Mouse (Mus musculus): Measurements from ENCODE around the gene Rab4a. TPM values are rescaled to one million over a fixed set of nuclear protein-coding genes. Genes with fewer than 3 reads are reported as not detected.

Gene Rab4a
- polyA plus RNA-seq, 1 experiment from 2014 or later, result 38.3 TPM

DNA sequence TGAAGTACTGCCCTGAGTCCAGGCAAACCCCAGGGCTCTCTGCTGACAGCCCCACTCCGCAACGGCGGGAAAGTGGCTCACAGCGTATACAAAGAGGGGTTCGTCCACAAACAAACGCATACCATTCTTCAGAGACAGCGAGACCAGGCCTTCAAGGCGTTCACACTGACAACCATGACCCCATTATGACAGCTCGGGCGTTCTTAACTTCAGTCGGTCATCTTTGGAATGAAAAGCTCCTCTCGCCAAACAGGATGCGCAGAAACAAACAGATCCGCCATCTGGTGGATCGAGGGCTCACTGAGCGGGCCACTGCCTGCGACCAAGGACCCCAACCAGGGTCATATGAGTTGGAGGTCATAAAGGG, 52.8 kb downstream of the Rab4a start:
- WGBS (ENCODE audit: insufficient replicate concordance), result 1% methylated on average over 17 of the region's 17 CpGs
- H3K27me3 ChIP-seq (replicated peaks), result peaks cover 39% of the 10 kb centered on the region
- ATAC-seq, result no peak

GRCm38 (mm10) chr8:123858941-123859647, 53.3 kb downstream of the Rab4a start:
- WGBS (ENCODE audit: insufficient replicate concordance), result under 1% methylated on average over 79 of the region's 79 CpGs
- Histone ChIP-seq H3K36me3 (no peaks in the 10 kb centered on the region), H3K9me3 (replicated peaks) (0 out of 2 replicates have a peak, but pooled peaks cover 4% of the 10 kb centered on the region), H3K27me3 (replicated peaks) (peaks cover 44% of the 10 kb centered on the region), H3K4me2 (peak overlapping the region; percentile 98), H3K9ac (peak overlapping the region; percentile 98), H3K4me1 (peaks cover 45% of the 10 kb centered on the region), H3K4me3 (peak overlapping the region; percentile 98), H3K27ac (peak overlapping the region; percentile 93)
- peak; percentile 96 for ATAC-seq

More for the DNA sequence above, 52.8 kb downstream of the Rab4a start:
- H3K9ac ChIP-seq, result peak overlapping the region; percentile 98
- H3K4me1 ChIP-seq, result peaks cover 42% of the 10 kb centered on the region
- peak overlapping the region; percentile 93 for H3K27ac ChIP-seq
- 0 out of 2 replicates have a peak, but pooled peaks cover 4% of the 10 kb centered on the region for H3K9me3 ChIP-seq (replicated peaks)
- H3K36me3 ChIP-seq, result no peaks in the 10 kb centered on the region
- H3K4me2 ChIP-seq, result peak overlapping the region; percentile 98
- peak overlapping the region; percentile 98 for H3K4me3 ChIP-seq

- peak within 1 kb of the TSS; percentile 98 for H3K4me3 ChIP-seq
- WGBS (ENCODE audit: insufficient replicate concordance), result under 1% methylated on average over 48 of the region's 48 CpGs
- peak within 1 kb of the TSS; percentile 98 for H3K4me2 ChIP-seq
- 0 out of 2 replicates have a peak, but pooled peaks cover under 1% of the 10 kb centered on the region for H3K9me3 ChIP-seq (replicated peaks)
- H3K4me1 ChIP-seq, result peaks cover 46% of the 10 kb centered on the region
- H3K27ac ChIP-seq, result peak within 1 kb of the TSS; percentile 93
- peak; percentile 71 for ATAC-seq
- no peaks in the 10 kb centered on the region for H3K36me3 ChIP-seq
- H3K27me3 ChIP-seq (replicated peaks), result peaks cover 51% of the 10 kb centered on the region
- H3K9ac ChIP-seq, result peak within 1 kb of the TSS; percentile 98
Measured at GRCm38 (mm10) chr8:123859648-123860259, 54.0 kb downstream of the Rab4a start, which contains the start of gene Ccsap. Gene Ccsap (minus strand): TSS chr8:123860209.

GRCm38 (mm10) chr8:123860386-123860785, 54.6 kb downstream of the Rab4a start:
- Histone ChIP-seq H3K4me2 (peak overlapping the region; percentile 98), H3K27ac (no peak overlapping the region), H3K36me3 (no peaks in the 10 kb centered on the region), H3K9me3 (replicated peaks) (no peaks in the 10 kb centered on the region), H3K9ac (no peak overlapping the region; the same call in 1 of the 2 replicates), H3K27me3 (replicated peaks) (peaks cover 54% of the 10 kb centered on the region), H3K4me1 (peaks cover 40% of the 10 kb centered on the region), H3K4me3 (peak overlapping the region; percentile 98)
- no peak for ATAC-seq
- 64% methylated on average over 4 of the region's 4 CpGs for WGBS (ENCODE audit: insufficient replicate concordance)

GRCm38 (mm10) chr8:123865786-123866185, 60.0 kb downstream of the Rab4a start:
- Histone ChIP-seq H3K4me2 (no peak overlapping the region), H3K36me3 (no peaks in the 10 kb centered on the region), H3K4me3 (no peak overlapping the region), H3K4me1 (peaks cover 10% of the 10 kb centered on the region), H3K27ac (no peak overlapping the region), H3K27me3 (replicated peaks) (peaks cover 49% of the 10 kb centered on the region), H3K9me3 (replicated peaks) (no peaks in the 10 kb centered on the region), H3K9ac (no peak overlapping the region)
- no peak for ATAC-seq
- WGBS (ENCODE audit: insufficient replicate concordance), result 71% methylated on average over 7 of the region's 7 CpGs

- H3K27ac ChIP-seq, result no peak overlapping the region
- WGBS (ENCODE audit: insufficient replicate concordance), result 46% methylated on average over 5 of the region's 5 CpGs
- no peaks in the 10 kb centered on the region for H3K9me3 ChIP-seq (replicated peaks)
- no peaks in the 10 kb centered on the region for H3K36me3 ChIP-seq
- H3K4me2 ChIP-seq, result no peak overlapping the region
- H3K4me3 ChIP-seq, result no peak overlapping the region
- peaks cover 37% of the 10 kb centered on the region for H3K27me3 ChIP-seq (replicated peaks)
- no peak overlapping the region for H3K9ac ChIP-seq
- H3K4me1 ChIP-seq, result peaks cover 10% of the 10 kb centered on the region
- ATAC-seq, result no peak
Measured at GRCm38 (mm10) chr8:123866971-123867370, 61.2 kb downstream of the Rab4a start.

DNA sequence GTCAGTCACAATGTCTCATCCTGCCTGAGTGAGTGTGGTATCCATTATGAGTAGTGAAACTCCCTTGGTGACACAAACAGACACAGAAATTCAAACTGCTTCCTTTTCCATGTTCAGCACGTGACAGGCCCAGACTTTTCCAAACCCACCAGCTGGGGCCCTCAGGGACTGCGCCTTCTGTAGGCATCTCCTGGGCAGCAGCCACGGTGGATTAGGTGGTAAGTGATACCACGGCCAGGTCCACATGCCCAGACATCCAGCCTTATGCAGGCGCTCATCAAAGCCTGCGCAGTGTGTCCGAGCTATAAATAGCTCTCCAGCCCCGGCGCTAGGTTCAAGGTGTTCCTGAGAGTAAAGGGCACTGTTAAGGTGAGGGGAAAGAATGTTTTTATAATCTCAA, 66.3 kb downstream of the Rab4a start:
- no peak overlapping the region for H3K4me3 ChIP-seq
- H3K36me3 ChIP-seq, result no peaks in the 10 kb centered on the region
- ATAC-seq, result no peak
- no peak overlapping the region for H3K27ac ChIP-seq
- no peaks in the 10 kb centered on the region for H3K9me3 ChIP-seq (replicated peaks)
- H3K4me1 ChIP-seq, result no peaks in the 10 kb centered on the region
- peaks cover 10% of the 10 kb centered on the region; the same call in 1 of the 2 replicates for H3K27me3 ChIP-seq (replicated peaks)
- no peak overlapping the region for H3K4me2 ChIP-seq
- H3K9ac ChIP-seq, result no peak overlapping the region
- WGBS (ENCODE audit: insufficient replicate concordance), result 74% methylated on average over 9 of the region's 9 CpGs

DNA sequence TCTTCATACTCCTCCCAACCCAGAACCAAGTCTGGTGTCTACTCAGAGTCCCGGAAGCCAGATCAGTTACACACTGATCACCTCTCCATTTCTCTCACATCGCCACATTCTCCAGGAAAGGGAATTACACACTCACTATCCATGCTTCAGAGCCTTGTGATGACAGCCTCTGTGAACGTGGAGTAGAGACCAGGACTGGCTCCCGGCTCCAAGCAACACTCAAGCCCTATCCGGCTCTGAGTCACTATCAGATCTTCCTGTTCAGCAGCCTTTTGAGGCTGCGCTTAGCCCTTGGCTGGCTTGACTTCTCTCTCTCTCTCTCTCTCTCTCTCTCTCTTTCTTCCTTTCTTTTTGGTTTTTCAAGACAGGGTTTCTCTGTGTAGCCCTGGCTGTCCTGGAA, 67.6 kb downstream of the Rab4a start:
- no peak overlapping the region for H3K4me2 ChIP-seq
- no peaks in the 10 kb centered on the region for H3K4me1 ChIP-seq
- H3K36me3 ChIP-seq, result no peaks in the 10 kb centered on the region
- no peak overlapping the region for H3K27ac ChIP-seq
- 53% methylated on average over 6 of the region's 6 CpGs for WGBS (ENCODE audit: insufficient replicate concordance)
- peaks cover 10% of the 10 kb centered on the region for H3K27me3 ChIP-seq (replicated peaks)
- H3K9me3 ChIP-seq (replicated peaks), result no peaks in the 10 kb centered on the region
- no peak for ATAC-seq
- no peak overlapping the region for H3K4me3 ChIP-seq
- H3K9ac ChIP-seq, result no peak overlapping the region

GRCm38 (mm10) chr8:123874324-123874723, 68.5 kb downstream of the Rab4a start:
- Histone ChIP-seq H3K27me3 (replicated peaks) (peaks cover 16% of the 10 kb centered on the region), H3K9me3 (replicated peaks) (no peaks in the 10 kb centered on the region), H3K4me1 (no peaks in the 10 kb centered on the region), H3K9ac (no peak overlapping the region), H3K27ac (no peak overlapping the region), H3K4me2 (no peak overlapping the region), H3K4me3 (no peak overlapping the region), H3K36me3 (no peaks in the 10 kb centered on the region)
- ATAC-seq, result no peak
- WGBS (ENCODE audit: insufficient replicate concordance), result 77% methylated on average over 11 of the region's 11 CpGs

GRCm38 (mm10) chr8:123877865-123878264, 72.1 kb downstream of the Rab4a start:
- H3K4me2 ChIP-seq, result no peak overlapping the region
- WGBS (ENCODE audit: insufficient replicate concordance), result 50% methylated on average over 2 of the region's 2 CpGs
- ATAC-seq, result no peak

GRCm38 (mm10) chr8:123880271-123880670, 74.5 kb downstream of the Rab4a start:
- H3K4me1 ChIP-seq, result no peaks in the 10 kb centered on the region
- H3K9me3 ChIP-seq (replicated peaks), result no peaks in the 10 kb centered on the region
- H3K27ac ChIP-seq, result no peak overlapping the region
- 49% methylated on average over 10 of the region's 10 CpGs for WGBS (ENCODE audit: insufficient replicate concordance)
- H3K4me3 ChIP-seq, result no peak overlapping the region
- H3K27me3 ChIP-seq (replicated peaks), result peaks cover 42% of the 10 kb centered on the region
- no peaks in the 10 kb centered on the region for H3K36me3 ChIP-seq
- H3K4me2 ChIP-seq, result no peak overlapping the region
- no peak for ATAC-seq
- no peak overlapping the region for H3K9ac ChIP-seq

More at GRCm38 (mm10) chr8:123877865-123878264, 72.1 kb downstream of the Rab4a start:
- Histone ChIP-seq H3K36me3 (no peaks in the 10 kb centered on the region), H3K9ac (no peak overlapping the region), H3K4me3 (no peak overlapping the region), H3K27ac (no peak overlapping the region), H3K27me3 (replicated peaks) (peaks cover 29% of the 10 kb centered on the region), H3K9me3 (replicated peaks) (no peaks in the 10 kb centered on the region), H3K4me1 (no peaks in the 10 kb centered on the region)

GRCm38 (mm10) chr8:123880821-123881350, 75.1 kb downstream of the Rab4a start:
- Histone ChIP-seq H3K27me3 (replicated peaks) (peaks cover 48% of the 10 kb centered on the region), H3K4me3 (no peak overlapping the region), H3K27ac (no peak overlapping the region), H3K9me3 (replicated peaks) (no peaks in the 10 kb centered on the region), H3K4me2 (no peak overlapping the region), H3K9ac (no peak overlapping the region), H3K36me3 (no peaks in the 10 kb centered on the region), H3K4me1 (no peaks in the 10 kb centered on the region)
- ATAC-seq, result no peak
- WGBS (ENCODE audit: insufficient replicate concordance), result 41% methylated on average over 4 of the region's 4 CpGs
